Mouse (Mus musculus): ENCODE results near the gene Chst11. TPM values are rescaled to one million over a fixed set of nuclear protein-coding genes. Genes with fewer than 3 reads are reported as not detected.

Gene Chst11
- polyA plus RNA-seq, 1 experiment from 2014 or later: 4.4 TPM

GRCm38 (mm10) chr10:83164901-83165435 is 179.7 kb downstream of the Chst11 start:
- H3K4me1 ChIP-seq (ENCODE audit: control insufficient read depth, insufficient read depth, low read length): peaks cover 36% of the 10 kb centered on the region
- 64% methylated on average over 7 of the region's 9 CpGs for WGBS
- DNase-seq (ENCODE audit: low spot score) (no peak), ATAC-seq (ENCODE audit: low read depth) (no peak)
- H3K27ac ChIP-seq (replicated peaks; ENCODE audit: low read depth, low read length): no peak overlapping the region
- no peaks in the 10 kb centered on the region for H3K9me3 ChIP-seq (ENCODE audit: control insufficient read depth, low read length)
- H3K27me3 ChIP-seq (replicated peaks; ENCODE audit: control insufficient read depth, insufficient read depth, low read length): no peaks in the 10 kb centered on the region
- H3K4me2 ChIP-seq (ENCODE audit: low read depth, low read length): no peak overlapping the region
- H3K9ac ChIP-seq (ENCODE audit: low read depth, low read length): no peak overlapping the region
- no peak overlapping the region for H3K4me3 ChIP-seq (ENCODE audit: low read depth, low read length)
- H3K36me3 ChIP-seq (ENCODE audit: control insufficient read depth, insufficient read depth, low read length): no peaks in the 10 kb centered on the region

- Histone ChIP-seq H3K4me2 (ENCODE audit: low read depth, low read length) (no peak overlapping the region), H3K9ac (ENCODE audit: low read depth, low read length) (no peak overlapping the region), H3K27ac (replicated peaks; ENCODE audit: low read depth, low read length) (no peak overlapping the region), H3K27me3 (replicated peaks; ENCODE audit: control insufficient read depth, insufficient read depth, low read length) (no peaks in the 10 kb centered on the region), H3K4me3 (ENCODE audit: low read depth, low read length) (no peak overlapping the region), H3K36me3 (ENCODE audit: control insufficient read depth, insufficient read depth, low read length) (no peaks in the 10 kb centered on the region), H3K9me3 (ENCODE audit: control insufficient read depth, low read length) (no peaks in the 10 kb centered on the region), H3K4me1 (ENCODE audit: control insufficient read depth, insufficient read depth, low read length) (peaks cover 30% of the 10 kb centered on the region)
- DNase-seq (ENCODE audit: low spot score): no peak
- WGBS: 70% methylated on average over 11 of the region's 11 CpGs
- no peak for ATAC-seq (ENCODE audit: low read depth)
Observed at GRCm38 (mm10) chr10:83165521-83166243, 180.4 kb downstream of the Chst11 start.

GRCm38 (mm10) chr10:83166272-83166671 is 181.0 kb downstream of the Chst11 start:
- H3K4me3 ChIP-seq (ENCODE audit: low read depth, low read length): no peak overlapping the region
- no peak overlapping the region for H3K27ac ChIP-seq (replicated peaks; ENCODE audit: low read depth, low read length)
- no peak overlapping the region for H3K4me2 ChIP-seq (ENCODE audit: low read depth, low read length)
- no peak overlapping the region for H3K9ac ChIP-seq (ENCODE audit: low read depth, low read length)
- WGBS: 74% methylated on average over 9 of the region's 9 CpGs
- ATAC-seq (ENCODE audit: low read depth): no peak
- peaks cover 33% of the 10 kb centered on the region for H3K4me1 ChIP-seq (ENCODE audit: control insufficient read depth, insufficient read depth, low read length)
- no peak for DNase-seq (ENCODE audit: low spot score)
- no peaks in the 10 kb centered on the region for H3K9me3 ChIP-seq (ENCODE audit: control insufficient read depth, low read length)
- H3K27me3 ChIP-seq (replicated peaks; ENCODE audit: control insufficient read depth, insufficient read depth, low read length): no peaks in the 10 kb centered on the region
- H3K36me3 ChIP-seq (ENCODE audit: control insufficient read depth, insufficient read depth, low read length): no peaks in the 10 kb centered on the region

GRCm38 (mm10) chr10:83167492-83167891 is 182.2 kb downstream of the Chst11 start:
- Histone ChIP-seq H3K9me3 (ENCODE audit: control insufficient read depth, low read length) (no peaks in the 10 kb centered on the region), H3K27me3 (replicated peaks; ENCODE audit: control insufficient read depth, insufficient read depth, low read length) (no peaks in the 10 kb centered on the region), H3K36me3 (ENCODE audit: control insufficient read depth, insufficient read depth, low read length) (no peaks in the 10 kb centered on the region), H3K4me2 (ENCODE audit: low read depth, low read length) (no peak overlapping the region), H3K9ac (ENCODE audit: low read depth, low read length) (no peak overlapping the region), H3K4me1 (ENCODE audit: control insufficient read depth, insufficient read depth, low read length) (peaks cover 23% of the 10 kb centered on the region), H3K27ac (replicated peaks; ENCODE audit: low read depth, low read length) (no peak overlapping the region), H3K4me3 (ENCODE audit: low read depth, low read length) (no peak overlapping the region)
- ATAC-seq (ENCODE audit: low read depth) (no peak), DNase-seq (ENCODE audit: low spot score) (no peak)
- WGBS: 73% methylated on average over 6 of the region's 6 CpGs

- ATAC-seq (ENCODE audit: low read depth) (peak; percentile 31; the same call in 1 of the 2 replicates), DNase-seq (ENCODE audit: low spot score) (no peak)
- no peak overlapping the region for H3K4me3 ChIP-seq (ENCODE audit: low read depth, low read length)
- H3K36me3 ChIP-seq (ENCODE audit: control insufficient read depth, insufficient read depth, low read length): no peaks in the 10 kb centered on the region
- no peak overlapping the region for H3K27ac ChIP-seq (replicated peaks; ENCODE audit: low read depth, low read length)
- 61% methylated on average over 11 of the region's 11 CpGs for WGBS
- H3K9me3 ChIP-seq (ENCODE audit: control insufficient read depth, low read length): no peaks in the 10 kb centered on the region
- H3K4me1 ChIP-seq (ENCODE audit: control insufficient read depth, insufficient read depth, low read length): peaks cover 13% of the 10 kb centered on the region
- no peak overlapping the region for H3K9ac ChIP-seq (ENCODE audit: low read depth, low read length)
- H3K27me3 ChIP-seq (replicated peaks; ENCODE audit: control insufficient read depth, insufficient read depth, low read length): no peaks in the 10 kb centered on the region
- no peak overlapping the region for H3K4me2 ChIP-seq (ENCODE audit: low read depth, low read length)
Observed at GRCm38 (mm10) chr10:83168303-83169056, 183.2 kb downstream of the Chst11 start.

- Histone ChIP-seq H3K4me2 (ENCODE audit: low read depth, low read length) (no peak overlapping the region), H3K9ac (ENCODE audit: low read depth, low read length) (no peak overlapping the region), H3K27me3 (replicated peaks; ENCODE audit: control insufficient read depth, insufficient read depth, low read length) (no peaks in the 10 kb centered on the region), H3K4me1 (ENCODE audit: control insufficient read depth, insufficient read depth, low read length) (peaks cover 9% of the 10 kb centered on the region; the same call in 1 of the 2 replicates), H3K27ac (replicated peaks; ENCODE audit: low read depth, low read length) (no peak overlapping the region), H3K36me3 (ENCODE audit: control insufficient read depth, insufficient read depth, low read length) (no peaks in the 10 kb centered on the region), H3K4me3 (ENCODE audit: low read depth, low read length) (no peak overlapping the region), H3K9me3 (ENCODE audit: control insufficient read depth, low read length) (no peaks in the 10 kb centered on the region)
- ATAC-seq (ENCODE audit: low read depth): no peak
- no peak for DNase-seq (ENCODE audit: low spot score)
- WGBS: 72% methylated on average over 6 of the region's 6 CpGs
Observed at GRCm38 (mm10) chr10:83169554-83169953, 184.3 kb downstream of the Chst11 start.

- WGBS: 65% methylated on average over 5 of the region's 5 CpGs
- Histone ChIP-seq H3K9me3 (ENCODE audit: control insufficient read depth, low read length) (no peaks in the 10 kb centered on the region), H3K27me3 (replicated peaks; ENCODE audit: control insufficient read depth, insufficient read depth, low read length) (no peaks in the 10 kb centered on the region), H3K27ac (replicated peaks; ENCODE audit: low read depth, low read length) (no peak overlapping the region), H3K4me2 (ENCODE audit: low read depth, low read length) (no peak overlapping the region), H3K4me3 (ENCODE audit: low read depth, low read length) (no peak overlapping the region), H3K36me3 (ENCODE audit: control insufficient read depth, insufficient read depth, low read length) (no peaks in the 10 kb centered on the region), H3K4me1 (ENCODE audit: control insufficient read depth, insufficient read depth, low read length) (no peaks in the 10 kb centered on the region), H3K9ac (ENCODE audit: low read depth, low read length) (no peak overlapping the region)
- ATAC-seq (ENCODE audit: low read depth): no peak
- DNase-seq (ENCODE audit: low spot score): no peak
Observed at GRCm38 (mm10) chr10:83178151-83178550, 192.9 kb downstream of the Chst11 start.

- no peak for ATAC-seq (ENCODE audit: low read depth)
- H3K4me1 ChIP-seq (ENCODE audit: control insufficient read depth, insufficient read depth, low read length): peaks cover 4% of the 10 kb centered on the region
- WGBS: 41% methylated on average over 1 of the region's 1 CpGs
- H3K9ac ChIP-seq (ENCODE audit: low read depth, low read length): no peak overlapping the region
- H3K27ac ChIP-seq (replicated peaks; ENCODE audit: low read depth, low read length): no peak overlapping the region
- no peak overlapping the region for H3K4me2 ChIP-seq (ENCODE audit: low read depth, low read length)
- H3K36me3 ChIP-seq (ENCODE audit: control insufficient read depth, insufficient read depth, low read length): no peaks in the 10 kb centered on the region
- H3K9me3 ChIP-seq (ENCODE audit: control insufficient read depth, low read length): no peaks in the 10 kb centered on the region
- no peak overlapping the region for H3K4me3 ChIP-seq (ENCODE audit: low read depth, low read length)
- no peak for DNase-seq (ENCODE audit: low spot score)
- H3K27me3 ChIP-seq (replicated peaks; ENCODE audit: control insufficient read depth, insufficient read depth, low read length): no peaks in the 10 kb centered on the region
Observed at GRCm38 (mm10) chr10:83178661-83179060, 193.4 kb downstream of the Chst11 start.
